Mouse (Mus musculus): ENCODE results near the gene Taar4. TPM values are rescaled to one million over a fixed set of nuclear protein-coding genes. Genes with fewer than 3 reads are reported as not detected.

Taar4 gene
- total and polyA plus RNA-seq, 3 experiments = not detected

DNA sequence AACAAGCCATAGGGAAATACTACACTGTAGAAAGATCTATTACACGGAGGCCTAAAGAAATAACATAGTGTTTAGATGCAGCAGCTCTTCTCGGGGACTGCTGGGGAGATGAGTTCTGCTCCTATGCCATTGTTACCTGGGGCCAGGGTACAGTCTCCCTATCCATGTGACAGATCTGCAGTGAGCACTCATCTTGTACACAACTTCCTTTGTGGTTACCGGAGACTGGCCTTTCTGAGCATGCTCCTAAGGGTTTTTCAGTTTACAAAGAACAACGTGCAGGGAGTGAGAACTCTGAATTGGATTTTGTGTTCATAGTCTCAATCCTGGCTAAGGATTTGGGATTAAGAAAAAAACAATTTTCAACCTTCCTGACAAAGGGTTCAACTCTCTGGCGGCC, 26.1 kb downstream of the Taar4 start:
- no peak for DNase-seq (ENCODE audit: low read depth, low spot score)
- Histone ChIP-seq H3K79me2 (ENCODE audit: control insufficient read depth, insufficient read depth, low read length, poor library complexity) (no peaks in the 10 kb centered on the region), H3K9me3 (replicated peaks; ENCODE audit: insufficient read depth, low read length) (no peaks in the 10 kb centered on the region), H3K9ac (ENCODE audit: control insufficient read depth, low read depth, low read length, poor library complexity, severe bottlenecking) (no peak overlapping the region), H3K27me3 (ENCODE audit: control insufficient read depth in 1 of 2, insufficient read depth in 2 of 2, low read length in 2 of 2) (no peaks in the 10 kb centered on the region; a peak in 1 of 4 replicates), H3K27ac (ENCODE audit: control insufficient read depth, low read depth, low read length) (no peak overlapping the region), H3K4me1 (ENCODE audit: control insufficient read depth in 1 of 2, insufficient read depth in 2 of 2, low read length in 2 of 2) (no peaks in the 10 kb centered on the region), H3K4me3 (ENCODE audit: control insufficient read depth in 1 of 2, insufficient read depth in 1 of 2, low read depth in 2 of 2, low read length in 2 of 2) (no peak overlapping the region), H3K36me3 (ENCODE audit: control insufficient read depth in 1 of 2, insufficient read depth in 2 of 2, low read length in 2 of 2) (no peaks in the 10 kb centered on the region)
- TF ChIP-seq KAT2A (conservative IDR thresholded peaks at IDR 0.05; ENCODE audit: low read depth, low read length) = no peak
- no peak for TF ChIP-seq USF2 (IDR thresholded peaks at IDR 0.05; ENCODE audit: borderline replicate concordance in 1 of 2, insufficient read depth in 1 of 2, low read depth in 1 of 2, low read length in 2 of 2)
- no peak for TF ChIP-seq ZKSCAN1 (IDR thresholded peaks at IDR 0.05; ENCODE audit: low read depth, low read length)
- TF ChIP-seq EP300 (IDR thresholded peaks at IDR 0.05; ENCODE audit: low read depth in 1 of 2, low read length in 2 of 2) = no peak
- TF ChIP-seq ETS1 (IDR thresholded peaks at IDR 0.05; ENCODE audit: low read depth, low read length) = no peak
- TF ChIP-seq GATA1 (IDR thresholded peaks at IDR 0.05; ENCODE audit: low read depth, low read length) = no peak
- TF ChIP-seq MAFK (IDR thresholded peaks at IDR 0.05; ENCODE audit: borderline replicate concordance, low read depth, low read length) = no peak
- no peak for TF ChIP-seq MAZ (IDR thresholded peaks at IDR 0.05; ENCODE audit: low read depth, low read length)
- TF ChIP-seq UBTF (IDR thresholded peaks at IDR 0.05; ENCODE audit: borderline replicate concordance, insufficient read depth, low read depth, low read length) = no peak
- no peak for TF ChIP-seq SIN3A (IDR thresholded peaks at IDR 0.05; ENCODE audit: low read length)
- TF ChIP-seq ZMIZ1 (IDR thresholded peaks at IDR 0.05; ENCODE audit: low read depth, low read length) = no peak
- no peak for TF ChIP-seq MAX (IDR thresholded peaks at IDR 0.05; ENCODE audit: low read length)
- TF ChIP-seq HCFC1 (IDR thresholded peaks at IDR 0.05; ENCODE audit: low read depth, low read length) = no peak
- no peak for TF ChIP-seq POLR2A (IDR thresholded peaks at IDR 0.05; ENCODE audit: control insufficient read depth in 1 of 2, insufficient read depth in 1 of 2, low read depth in 1 of 2, low read length in 2 of 2, poor library complexity in 1 of 2)
- no peak for TF ChIP-seq ELF1 (IDR thresholded peaks at IDR 0.05; ENCODE audit: low read depth, low read length)
- TF ChIP-seq USF1 (IDR thresholded peaks at IDR 0.05; ENCODE audit: low read depth, low read length) = no peak

DNA sequence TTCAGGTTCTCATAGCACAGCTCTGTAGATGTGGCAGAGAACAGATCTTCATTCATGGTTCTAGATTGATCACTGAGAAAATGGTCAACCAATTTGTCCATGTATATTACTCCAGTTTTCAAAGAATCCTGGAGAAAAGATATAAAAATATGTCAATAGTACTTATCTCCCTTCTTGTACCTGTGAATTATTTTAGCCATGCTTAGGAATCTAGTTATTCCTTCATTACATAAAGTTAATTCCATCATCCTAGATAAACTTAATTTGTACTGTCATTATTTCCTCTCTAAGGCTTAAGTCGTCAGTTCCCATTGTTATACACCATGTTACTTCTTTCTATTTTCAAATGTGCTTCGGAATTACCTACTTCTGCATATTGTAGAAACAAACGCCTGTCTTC, 33.1 kb downstream of the Taar4 start, which contains the start of gene Taar7a:
Gene Taar7a, minus strand, starts transcription at position 101 of the 400 bp plus-strand sequence.
- Histone ChIP-seq H3K27me3 (ENCODE audit: control insufficient read depth in 1 of 2, insufficient read depth in 2 of 2, low read length in 2 of 2) (no peaks in the 10 kb centered on the region), H3K36me3 (ENCODE audit: control insufficient read depth in 1 of 2, insufficient read depth in 2 of 2, low read length in 2 of 2) (no peaks in the 10 kb centered on the region), H3K4me1 (ENCODE audit: control insufficient read depth in 1 of 2, insufficient read depth in 2 of 2, low read length in 2 of 2) (no peaks in the 10 kb centered on the region), H3K9me3 (replicated peaks; ENCODE audit: insufficient read depth, low read length) (no peaks in the 10 kb centered on the region), H3K4me3 (ENCODE audit: control insufficient read depth in 1 of 2, insufficient read depth in 1 of 2, low read depth in 2 of 2, low read length in 2 of 2) (no peak within 1 kb of the TSS), H3K9ac (ENCODE audit: control insufficient read depth, low read depth, low read length, poor library complexity, severe bottlenecking) (no peak within 1 kb of the TSS), H3K79me2 (ENCODE audit: control insufficient read depth, insufficient read depth, low read length, poor library complexity) (no peaks in the 10 kb centered on the region), H3K27ac (ENCODE audit: control insufficient read depth, low read depth, low read length) (no peak within 1 kb of the TSS)
- TF ChIP-seq ZC3H11A (IDR thresholded peaks at IDR 0.05; ENCODE audit: low read depth, low read length) = no peak
- TF ChIP-seq TCF12 (IDR thresholded peaks at IDR 0.05; ENCODE audit: low read depth, low read length) = no peak
- TF ChIP-seq CHD2 (IDR thresholded peaks at IDR 0.05; ENCODE audit: low read length) = no peak
- no peak for TF ChIP-seq SMC3 (IDR thresholded peaks at IDR 0.05; ENCODE audit: low read depth, low read length)
- no peak for TF ChIP-seq EP300 (IDR thresholded peaks at IDR 0.05; ENCODE audit: low read depth in 1 of 2, low read length in 2 of 2)
- no peak for TF ChIP-seq MXI1 (IDR thresholded peaks at IDR 0.05; ENCODE audit: low read depth, low read length)
- TF ChIP-seq ZMIZ1 (IDR thresholded peaks at IDR 0.05; ENCODE audit: low read depth, low read length) = no peak
- TF ChIP-seq BHLHE40 (IDR thresholded peaks at IDR 0.05; ENCODE audit: borderline replicate concordance, low read depth, low read length) = no peak
- TF ChIP-seq UBTF (IDR thresholded peaks at IDR 0.05; ENCODE audit: borderline replicate concordance, insufficient read depth, low read depth, low read length) = no peak
- no peak for TF ChIP-seq USF2 (IDR thresholded peaks at IDR 0.05; ENCODE audit: borderline replicate concordance in 1 of 2, insufficient read depth in 1 of 2, low read depth in 1 of 2, low read length in 2 of 2)
- TF ChIP-seq HCFC1 (IDR thresholded peaks at IDR 0.05; ENCODE audit: low read depth, low read length) = no peak
- no peak for TF ChIP-seq RCOR1 (IDR thresholded peaks at IDR 0.05; ENCODE audit: low read depth, low read length)
- TF ChIP-seq MAX (IDR thresholded peaks at IDR 0.05; ENCODE audit: low read length) = no peak
- TF ChIP-seq POLR2AphosphoS5 (IDR thresholded peaks at IDR 0.05; ENCODE audit: borderline replicate concordance, low read depth, low read length) = no peak
- no peak for DNase-seq (ENCODE audit: low read depth, low spot score)
